Mouse (Mus musculus): ENCODE data around the gene Fezf1. TPM values are rescaled to one million over a fixed set of nuclear protein-coding genes. Genes with fewer than 3 reads are reported as not detected.

The Fezf1 gene
- polyA plus RNA-seq (2017; shearing (Covaris generic)), result not detected

GRCm38 (mm10) chr6:23248313-23249052 is at the start of gene Fezf1:
TSS of gene Fezf1 (minus strand) at chr6:23248362.

Other genes with a start within 250 kb of the Fezf1 start
- gene Aass, start 115.4 kb downstream of the Fezf1 start, polyA plus RNA-seq (2017; shearing (Covaris generic)), result 0.05 TPM